8 mouse cellular contexts compared by ENCODE assay signal in genomic region chr6:53573711-53574065, GRCm38 (mm10).
DNase-seq lines count a peak whose midpoint lies in the region; ATAC-seq and TF ChIP-seq lines count a peak whose summit lies in the region.

No protein-coding gene starts in this region.

- WGBS in hindbrain, embryonic 10.5 days: 3% methylated on average over 6 of the region's 6 CpGs
- WGBS in midbrain, embryonic 12.5 days: under 1% methylated on average over 6 of the region's 6 CpGs

- intact Hi-C loops in gastrocnemius, adult 2 months (cut with DNase I): no loop called here
- intact Hi-C loops in gastrocnemius, postnatal 14 days (cut with DNase I; ENCODE audit: low total_unique reads): no loop called here

- H3K27ac ChIP-seq in gastrocnemius, adult 2 months: peak overlapping the region; percentile 86
- peak overlapping the region; percentile 82 for H3K27ac ChIP-seq in hindbrain, embryonic 10.5 days
- H3K27ac ChIP-seq in midbrain, embryonic 12.5 days (replicated peaks): peak overlapping the region; percentile 78

- H3K4me3 ChIP-seq in gastrocnemius, adult 2 months: peak overlapping the region; percentile 75
- H3K4me3 ChIP-seq in hindbrain, embryonic 10.5 days: peak overlapping the region; percentile 35
- H3K4me3 ChIP-seq in midbrain, embryonic 12.5 days: peak overlapping the region; percentile 25

- no peaks in the 10 kb centered on the region for H3K27me3 ChIP-seq in hindbrain, embryonic 10.5 days (ENCODE audit: insufficient read depth, poor library complexity, severe bottlenecking)
- peaks cover 3% of the 10 kb centered on the region; the same call in 1 of the 2 replicates for H3K27me3 ChIP-seq in midbrain, embryonic 12.5 days

- H3K9me3 ChIP-seq in hindbrain, embryonic 10.5 days: no peaks in the 10 kb centered on the region
- no peaks in the 10 kb centered on the region for H3K9me3 ChIP-seq in midbrain, embryonic 12.5 days

- no peak overlapping the region; the same call in 1 of the 2 replicates for H3K9ac ChIP-seq in midbrain, embryonic 12.5 days (replicated peaks)

- H3K4me1 ChIP-seq in hindbrain, embryonic 10.5 days (replicated peaks): peaks cover 39% of the 10 kb centered on the region
- peaks cover 43% of the 10 kb centered on the region for H3K4me1 ChIP-seq in midbrain, embryonic 12.5 days

- no peaks in the 10 kb centered on the region for H3K36me3 ChIP-seq in hindbrain, embryonic 10.5 days
- no peaks in the 10 kb centered on the region for H3K36me3 ChIP-seq in midbrain, embryonic 12.5 days

- peak overlapping the region; percentile 49 for H3K4me2 ChIP-seq in midbrain, embryonic 12.5 days (replicated peaks)

- no peak for DNase-seq in gastrocnemius, adult 2 months
- no peak for DNase-seq in gastrocnemius, postnatal 14 days
- DNase-seq in brain, adult 2 months (ENCODE audit: low read depth, low spot score): peak; percentile 36
- DNase-seq in hindbrain, embryonic 10.5 days (ENCODE audit: low spot score): peak; percentile 41
- no peak for DNase-seq in right cerebral cortex, postnatal 4 days
- no peak for DNase-seq in right cerebral cortex, adult 18-20 months
- DNase-seq in thymus, postnatal 25 days: no peak

- TF ChIP-seq CTCF in gastrocnemius, adult 2 months (IDR thresholded peaks at IDR 0.05): no peak

- ATAC-seq in midbrain, embryonic 12.5 days (ENCODE audit: low FRiP score, low read depth): peak; percentile 17; the same call in 1 of the 2 replicates

Comparison
In these comparisons a context has a peak if more than half of its experiments do, and no peak if none do; other contexts are left out.
1. DNase-seq: peak in brain, adult 2 months (single experiment) and hindbrain, embryonic 10.5 days (single experiment); none in gastrocnemius, adult 2 months (single experiment), gastrocnemius, postnatal 14 days (single experiment), right cerebral cortex, postnatal 4 days (single experiment), right cerebral cortex, adult 18-20 months (single experiment) and thymus, postnatal 25 days (single experiment).
2. H3K4me3 ChIP-seq: peak in every context shown above with its lines; median percentile 75 in gastrocnemius, adult 2 months; 35 in hindbrain, embryonic 10.5 days; 25 in midbrain, embryonic 12.5 days.
3. Peak in every context shown above with its lines, with median percentiles within 50 percentile points of each other: H3K27ac ChIP-seq.